Mouse (Mus musculus) megakaryocyte, embryonic 14.5 days (primary cell): ENCODE results near the gene Zfp13. TPM values are rescaled to one million over a fixed set of nuclear protein-coding genes. Genes with fewer than 3 reads are reported as not detected.

ENCODE experiments used
- polyA plus RNA-seq: library from polyadenylated mRNA; stranded (reverse); fragments of >175 nt; gene quantifications from 2 replicates; pipeline ENCODE4 v1.2.3, GENCODE M21; 2012; ENCODE audit warnings: low replicate concordance; ENCODE audit not compliant: insufficient read depth

Zfp13 gene
- polyA plus RNA-seq, 1 experiment = 0.96 TPM

Other genes starting within 250 kb of the Zfp13 start
- gene Vmn2r116, start 214.9 kb downstream of the Zfp13 start, polyA plus RNA-seq = not detected in 2 replicates
- gene Vmn2r117, start 119.8 kb downstream of the Zfp13 start, polyA plus RNA-seq = 0.01 TPM in 1 of 2 replicates, not detected in the other
- 4.9 and 8.0 TPM in 2 replicates for gene Zfp213, start 35.2 kb downstream of the Zfp13 start, polyA plus RNA-seq
- gene Zscan10, start 1.4 kb upstream of the Zfp13 start, polyA plus RNA-seq = not detected in 2 replicates
- gene Mmp25, start 45.8 kb upstream of the Zfp13 start, polyA plus RNA-seq = not detected in 2 replicates
- gene Bicdl2, start 61.0 kb upstream of the Zfp13 start, polyA plus RNA-seq = not detected in 2 replicates
- 263 and 516 TPM in 2 replicates for gene Hcfc1r1, start 74.1 kb upstream of the Zfp13 start, polyA plus RNA-seq
- 67.3 and 89.9 TPM in 2 replicates for gene Thoc6, start 74.4 kb upstream of the Zfp13 start, polyA plus RNA-seq
- 3.1 TPM in 1 of 2 replicates, not detected in the other for gene Tnfrsf12a, start 78.0 kb upstream of the Zfp13 start, polyA plus RNA-seq
- 0.48 TPM in 1 of 2 replicates, not detected in the other for gene Cldn6, start 79.8 kb upstream of the Zfp13 start, polyA plus RNA-seq
- gene Cldn9, start 84.5 kb upstream of the Zfp13 start, polyA plus RNA-seq = not detected in 2 replicates
- 0.22 TPM in 1 of 2 replicates, not detected in the other for gene 1520401A03Rik, start 123.3 kb upstream of the Zfp13 start, polyA plus RNA-seq
- 43.9 and 71.2 TPM in 2 replicates for gene Pkmyt1, start 126.8 kb upstream of the Zfp13 start, polyA plus RNA-seq
- gene Paqr4, start 141.4 kb upstream of the Zfp13 start, polyA plus RNA-seq = 1.7 TPM in 1 of 2 replicates, not detected in the other
- not detected in 2 replicates for gene Kremen2, start 146.3 kb upstream of the Zfp13 start, polyA plus RNA-seq
- 6.0 and 53.7 TPM in 2 replicates for gene Flywch1, start 172.1 kb upstream of the Zfp13 start, polyA plus RNA-seq
- gene Flywch2, start 186.6 kb upstream of the Zfp13 start, polyA plus RNA-seq = 17.2 and 29.2 TPM in 2 replicates
- 117 and 357 TPM in 2 replicates for gene Srrm2, start 191.0 kb upstream of the Zfp13 start, polyA plus RNA-seq
- 484 and 719 TPM in 2 replicates for gene Elob, start 229.6 kb upstream of the Zfp13 start, polyA plus RNA-seq
- gene Prss33, start 236.6 kb upstream of the Zfp13 start, polyA plus RNA-seq = not detected in 2 replicates
- gene Prss32, start 244.4 kb upstream of the Zfp13 start, polyA plus RNA-seq = not detected in 2 replicates
- 0.28 TPM in 1 of 2 replicates, not detected in the other for gene Prss41, start 244.7 kb upstream of the Zfp13 start, polyA plus RNA-seq